Mouse (Mus musculus): ENCODE results near the gene Agl. TPM values are rescaled to one million over a fixed set of nuclear protein-coding genes. Genes with fewer than 3 reads are reported as not detected.

The Agl gene
- total RNA-seq (2021) (10 to 100 TPM; 53.8 to 54.6 TPM), polyA plus RNA-seq (2012; rRNA removed) (9.7 and 9.8 TPM in 2 replicates)
- long read RNA-seq, full-length matches to known transcripts = 13 of 20 reads
- long read RNA-seq, partial matches to known transcripts = 2 of 20 reads
- long read RNA-seq, other reads (novel, unspliced or antisense) = 5 of 20 reads

DNA sequence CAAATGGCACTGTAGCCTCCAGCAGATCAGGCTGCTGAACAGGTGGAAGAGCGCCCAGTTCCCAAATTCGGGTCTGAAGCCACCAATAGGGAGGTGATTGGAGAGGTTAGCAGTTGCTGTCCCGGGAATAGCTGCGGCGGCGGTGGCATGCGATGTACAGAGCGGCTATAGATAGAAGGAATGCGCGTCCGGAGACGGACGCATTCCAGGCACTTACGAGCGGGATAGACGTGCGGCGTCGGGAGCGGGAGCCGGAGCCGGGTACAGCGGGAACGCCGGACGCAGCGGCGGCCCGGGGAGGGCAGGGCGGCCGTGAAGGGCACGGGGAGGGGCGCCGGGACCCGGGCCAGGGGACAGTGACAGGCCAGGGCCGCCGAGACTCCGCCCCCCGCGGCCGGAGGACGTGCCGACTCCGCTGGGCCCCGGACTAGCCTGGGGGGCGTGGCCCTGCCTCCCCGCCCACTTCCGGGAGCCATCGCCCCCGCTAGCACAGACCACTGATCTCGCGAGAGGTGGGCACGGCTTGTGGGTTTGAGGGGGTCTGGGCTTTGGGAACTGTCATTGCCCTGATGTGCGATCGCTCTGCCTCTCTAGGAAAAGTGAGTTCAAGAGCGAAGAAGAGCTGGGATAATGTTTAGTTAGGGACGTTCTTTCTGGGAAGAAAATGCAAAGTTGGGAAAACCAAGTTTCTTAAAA is at the start of gene Agl:
Agl (minus strand) TSS at position 356 of the 696 bp plus-strand sequence.
- DNase-seq = peak; percentile 99

DNA sequence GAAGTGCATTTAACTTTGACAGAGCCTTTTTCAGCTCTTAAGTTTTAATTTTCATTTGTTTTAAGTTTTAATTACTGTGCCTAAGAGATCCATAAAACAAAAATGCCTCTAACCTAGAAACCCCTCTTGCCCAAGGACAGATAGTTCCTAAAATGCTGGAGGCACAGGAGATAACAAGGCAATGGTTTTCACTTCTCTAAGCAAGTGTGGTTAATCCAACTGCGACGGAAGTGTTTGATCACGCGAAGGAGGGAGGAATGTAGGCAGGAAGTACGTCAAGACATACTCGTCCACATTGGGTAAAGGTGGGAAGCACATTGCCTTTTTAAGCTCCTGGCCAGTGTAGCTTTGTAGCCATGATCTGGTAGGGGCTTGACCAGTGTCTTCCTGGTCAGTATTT is 49.6 kb upstream of the Agl start:
- DNase-seq = no peak

DNA sequence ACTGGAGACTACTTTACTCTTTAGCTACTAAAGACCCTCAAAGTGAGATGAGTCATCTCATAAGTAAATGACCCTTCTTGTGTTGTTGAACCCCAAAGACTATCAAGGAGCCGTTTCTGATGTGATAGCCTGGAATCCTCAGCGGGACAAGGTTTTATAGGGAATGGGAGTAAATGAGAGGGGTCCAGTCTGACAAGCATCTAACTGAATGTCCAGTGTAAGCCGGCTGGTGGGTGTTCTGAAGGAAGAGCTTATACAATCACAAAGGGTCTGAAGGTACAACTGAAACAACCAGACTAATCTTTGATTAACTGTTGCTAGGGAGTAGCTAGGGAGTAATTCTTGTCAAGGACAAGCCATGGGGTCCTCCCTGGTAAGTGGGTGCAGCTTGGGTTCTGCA is 44.5 kb upstream of the Agl start:
- DNase-seq = no peak

DNA sequence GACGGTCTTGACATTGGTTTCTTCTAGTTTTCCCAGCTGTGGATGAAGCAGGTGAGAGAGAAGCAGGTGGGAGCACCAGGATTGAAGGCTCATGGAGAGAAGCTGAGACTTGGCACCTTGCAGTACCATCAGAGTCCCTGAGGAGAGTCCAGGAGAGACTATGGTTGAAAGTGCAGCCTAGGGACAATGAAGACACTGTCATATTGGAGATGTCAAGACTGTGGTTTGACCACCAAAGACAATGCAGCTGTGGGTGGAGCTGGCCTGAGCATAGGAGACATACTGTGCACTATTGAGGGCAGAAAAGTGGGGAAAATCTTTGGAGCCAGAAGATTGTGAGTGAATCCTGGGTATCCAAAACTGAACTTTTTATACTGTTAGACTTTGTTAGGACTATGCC is 42.4 kb upstream of the Agl start:
- DNase-seq = no peak

DNA sequence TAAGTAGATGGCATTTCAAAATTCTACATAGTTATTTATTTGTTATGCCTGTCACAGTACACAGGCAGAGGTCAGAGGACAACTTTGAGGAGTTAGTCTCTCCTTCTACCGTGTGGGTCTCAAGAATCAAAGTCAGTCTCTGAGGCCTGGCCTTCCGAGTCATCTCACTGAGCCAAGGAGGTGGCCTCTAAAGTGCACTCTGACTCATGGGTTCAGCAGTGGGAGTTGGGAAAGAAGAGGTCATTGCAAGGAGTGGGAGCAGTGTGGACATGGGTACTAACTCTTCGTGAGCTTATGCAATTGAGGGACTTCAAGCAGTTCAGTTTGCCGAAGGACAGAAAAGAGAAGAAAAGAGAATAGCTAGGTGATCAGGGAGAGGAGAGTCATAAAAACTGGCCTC is 41.0 kb upstream of the Agl start:
- DNase-seq = peak; percentile 59

DNA sequence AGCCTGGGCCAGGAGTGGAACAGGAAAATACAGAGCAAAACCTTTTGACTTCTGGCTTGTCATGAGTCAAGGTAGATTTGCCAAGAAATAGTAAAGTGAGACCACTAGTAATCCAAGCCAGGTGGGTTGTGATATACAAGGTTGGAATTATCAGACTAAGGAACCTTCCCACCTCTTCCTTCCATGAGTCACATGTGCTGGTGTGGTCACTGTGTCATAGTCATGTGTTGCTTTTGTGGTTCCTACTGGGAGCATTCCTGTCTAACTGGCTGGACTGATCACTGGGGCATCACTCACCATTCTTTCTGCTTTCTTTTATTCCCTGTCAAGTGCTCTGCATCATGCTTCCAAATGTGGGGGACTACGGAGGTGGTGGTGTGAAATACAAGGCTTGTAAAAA is 40.1 kb upstream of the Agl start:
- no peak for DNase-seq

DNA sequence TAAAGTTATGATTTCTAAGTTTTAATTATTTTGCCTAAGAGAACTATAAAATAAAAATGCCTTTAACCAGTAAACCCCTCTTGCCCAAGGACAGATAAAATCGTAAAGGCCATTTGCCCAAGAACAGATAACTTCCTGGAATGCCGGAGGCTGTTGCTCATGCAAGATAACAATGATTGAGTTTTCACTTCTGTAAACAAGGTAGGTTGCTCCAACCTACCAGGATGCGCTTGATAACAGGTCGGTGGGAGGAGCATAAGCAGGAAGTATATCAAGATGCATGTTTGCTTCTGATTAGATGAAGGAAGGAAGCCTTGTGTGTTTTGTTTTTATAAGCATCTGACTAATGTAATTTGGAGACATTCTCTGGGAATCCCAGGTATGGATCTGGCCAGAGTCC is 38.1 kb upstream of the Agl start:
- no peak for DNase-seq

DNA sequence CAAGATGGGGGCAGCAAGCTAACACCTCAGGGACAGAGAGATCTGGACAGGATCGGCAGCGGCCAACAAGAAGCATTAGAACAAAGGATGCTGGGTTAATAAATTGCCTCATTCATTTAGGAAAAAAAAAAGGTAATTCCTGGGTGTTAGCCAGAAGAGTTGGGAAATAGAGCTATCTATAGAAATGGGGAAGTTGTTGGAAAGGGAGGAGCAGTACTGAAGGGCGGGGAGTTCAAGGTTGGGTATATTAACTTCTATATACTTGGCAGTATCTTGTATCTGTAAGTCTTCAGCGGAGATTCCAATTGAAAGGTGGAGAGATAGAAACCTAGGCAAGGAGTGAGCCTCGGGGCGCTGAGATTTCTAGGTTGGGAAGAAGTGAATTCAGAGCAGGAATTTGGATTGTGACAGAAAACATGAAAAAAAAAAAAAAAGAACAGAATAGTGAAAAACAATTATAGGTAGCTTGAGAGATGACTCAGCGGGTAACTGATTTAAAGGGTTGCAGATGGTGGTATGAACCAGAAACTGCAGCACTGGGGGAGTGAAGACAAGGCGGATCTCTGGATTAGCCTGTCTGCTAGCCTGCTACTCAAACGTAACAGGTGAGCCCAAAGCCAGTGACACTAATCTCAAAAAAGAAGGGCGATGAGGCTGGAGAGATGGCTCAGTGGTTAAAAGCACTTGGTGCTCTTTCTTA is 37.1 kb upstream of the Agl start:
- DNase-seq = no peak

DNA sequence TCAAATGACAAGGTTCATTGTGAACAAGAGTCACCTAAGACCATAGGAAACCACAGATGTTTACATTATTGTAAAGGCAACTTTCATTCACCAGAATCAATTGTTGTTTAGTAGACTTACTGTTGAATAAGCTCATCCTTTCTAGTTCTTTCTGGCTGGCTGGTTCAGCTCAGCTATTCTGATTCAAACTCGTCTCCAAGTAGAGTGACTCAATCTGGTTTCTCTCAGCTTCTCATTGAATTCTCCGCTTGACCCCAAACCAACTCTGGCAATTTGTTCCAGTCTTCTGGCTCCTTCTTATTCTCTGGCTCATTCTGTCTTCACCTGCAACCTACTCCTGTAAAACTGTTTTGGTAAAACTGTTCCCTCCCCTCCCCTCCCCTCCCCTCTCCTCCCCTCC is 33.3 kb upstream of the Agl start:
- no peak for DNase-seq

DNA sequence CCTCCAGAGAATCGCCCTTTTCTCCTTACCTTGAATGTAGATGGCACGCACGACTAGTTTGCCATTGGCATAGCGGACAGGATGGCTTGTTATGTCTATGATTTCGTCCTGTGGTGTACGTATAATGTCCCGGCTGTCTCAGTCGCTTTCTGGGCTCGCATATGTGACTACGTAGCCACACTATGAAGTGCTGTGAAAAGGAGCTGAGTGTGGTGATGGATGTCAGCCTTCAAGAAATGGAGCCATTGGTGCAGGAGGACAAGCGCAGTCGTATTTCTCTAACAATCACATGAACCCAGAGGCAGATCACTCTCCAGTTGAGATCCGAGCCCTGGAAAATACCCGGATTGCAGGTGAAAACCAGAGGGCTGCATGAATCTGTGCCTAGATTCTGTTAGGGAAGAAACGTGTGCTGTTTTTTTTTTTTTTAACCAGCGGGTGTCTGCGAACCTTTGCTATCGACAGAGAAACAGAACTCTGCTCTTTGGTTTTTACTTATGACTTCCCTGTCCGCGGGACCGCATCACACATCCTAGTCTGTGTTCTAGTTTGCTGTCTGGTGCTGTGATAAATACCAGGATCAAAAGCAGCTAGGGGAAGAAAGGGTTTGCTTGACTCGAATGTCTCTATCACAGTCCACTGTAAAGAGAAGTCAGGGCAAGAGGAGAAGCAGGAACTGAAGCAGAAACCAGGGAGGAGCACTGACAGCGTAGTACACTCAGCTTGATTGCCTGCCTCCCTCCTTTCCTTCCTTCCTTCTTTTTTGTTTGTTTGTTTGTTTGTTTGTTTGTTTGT is 28.9 kb upstream of the Agl start:
- no peak for DNase-seq

DNA sequence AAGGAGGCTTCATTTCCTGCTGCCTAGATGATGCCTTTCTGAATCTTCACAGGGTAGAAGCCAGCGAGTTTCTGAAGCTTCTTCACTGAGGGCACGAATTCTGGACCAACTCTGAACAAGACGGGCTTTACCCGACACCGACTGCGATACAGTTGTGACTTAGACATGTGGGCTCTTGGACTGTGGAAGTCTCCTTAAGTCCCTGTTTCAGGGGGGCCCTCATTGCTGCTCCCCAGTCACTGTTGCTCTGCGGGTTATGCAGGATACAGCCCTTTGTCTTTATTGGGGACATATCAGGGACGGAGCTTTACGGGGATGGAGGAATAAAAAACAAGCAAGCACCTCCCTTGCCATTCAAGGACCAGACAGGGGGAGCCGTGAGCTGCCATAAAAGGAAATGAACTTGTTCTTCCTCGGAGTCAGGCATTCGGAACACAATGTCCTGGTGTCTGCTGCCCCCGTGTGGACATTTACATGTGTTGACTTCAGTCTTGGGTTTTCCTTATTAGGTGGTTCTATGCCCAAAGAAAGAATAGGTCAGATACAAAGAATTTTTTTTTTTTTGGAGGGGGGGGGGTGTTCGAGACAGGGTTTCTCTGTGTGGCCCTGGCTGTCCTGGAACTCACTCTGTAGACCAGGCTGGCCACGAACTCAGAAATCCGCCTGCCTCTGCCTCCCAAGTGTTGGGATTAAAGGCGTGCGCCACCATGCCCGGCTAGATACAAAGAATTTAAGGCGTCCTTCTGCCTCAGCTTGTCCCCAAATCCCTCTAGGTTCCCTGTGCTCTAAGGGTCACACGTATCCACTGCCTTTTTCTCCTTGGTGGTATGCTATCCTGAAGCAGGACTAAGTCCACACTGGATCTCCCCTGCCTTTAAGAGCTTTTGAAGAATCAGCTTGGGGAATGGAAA is 28.1 kb upstream of the Agl start:
- peak; percentile 86 for DNase-seq

DNA sequence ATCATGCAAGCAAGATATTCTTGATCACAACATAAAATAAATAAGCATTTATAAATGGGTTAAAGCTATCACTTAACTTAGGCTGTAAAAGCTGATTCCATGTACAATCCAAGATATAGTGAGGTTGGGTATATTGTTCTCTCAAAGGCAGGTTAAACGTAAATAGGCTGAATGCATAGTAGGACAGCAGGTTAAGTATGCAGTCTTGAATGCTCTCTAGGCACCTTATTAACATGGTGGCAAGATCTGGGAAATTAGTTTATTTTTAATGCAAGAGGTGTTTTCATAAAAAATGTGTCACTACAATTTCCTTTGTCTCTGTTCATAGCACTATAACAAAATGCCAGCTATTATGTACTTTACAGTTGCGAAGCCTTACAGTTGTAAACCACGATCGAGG is 27.4 kb upstream of the Agl start:
- no peak for DNase-seq

DNA sequence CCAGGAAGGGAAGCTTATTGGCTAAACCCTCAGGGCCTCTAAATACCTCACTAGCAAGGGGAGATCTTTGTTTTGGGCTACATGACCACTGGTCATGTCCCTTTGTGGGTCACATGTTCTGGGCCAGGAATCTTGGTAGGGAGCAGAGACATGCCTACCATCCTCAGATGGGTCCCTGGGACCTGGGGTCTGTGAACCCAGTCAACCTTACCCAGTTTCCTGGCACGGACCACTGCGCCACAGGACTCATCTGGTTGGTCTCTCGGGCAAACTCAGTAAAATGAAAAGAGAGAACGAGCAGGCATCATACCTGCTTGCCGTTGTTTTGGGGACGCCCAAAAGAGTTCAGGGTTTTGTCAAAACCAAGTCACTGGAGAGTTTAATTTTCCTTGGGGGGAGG is 26.3 kb upstream of the Agl start:
- DNase-seq = no peak

DNA sequence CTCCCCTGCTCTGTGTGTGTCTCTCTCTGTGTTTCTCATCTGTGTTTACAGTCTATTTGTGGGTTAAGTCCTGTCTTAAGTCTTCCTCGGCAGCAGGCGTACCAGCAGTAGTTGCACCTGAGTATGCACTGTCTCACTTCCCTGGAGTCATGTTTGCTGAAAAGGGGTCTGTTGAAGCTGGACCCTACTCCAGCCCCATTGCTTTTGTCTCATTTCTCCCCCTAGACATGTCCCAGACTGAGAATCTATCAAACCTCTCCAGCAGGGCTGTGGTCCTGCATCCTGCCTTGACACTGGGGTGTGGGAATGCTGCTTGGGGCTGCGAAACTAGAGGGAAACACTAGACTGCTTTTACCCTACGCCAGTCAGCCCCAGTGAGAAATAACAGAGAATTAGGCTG is 25.5 kb upstream of the Agl start:
- no peak for DNase-seq

DNA sequence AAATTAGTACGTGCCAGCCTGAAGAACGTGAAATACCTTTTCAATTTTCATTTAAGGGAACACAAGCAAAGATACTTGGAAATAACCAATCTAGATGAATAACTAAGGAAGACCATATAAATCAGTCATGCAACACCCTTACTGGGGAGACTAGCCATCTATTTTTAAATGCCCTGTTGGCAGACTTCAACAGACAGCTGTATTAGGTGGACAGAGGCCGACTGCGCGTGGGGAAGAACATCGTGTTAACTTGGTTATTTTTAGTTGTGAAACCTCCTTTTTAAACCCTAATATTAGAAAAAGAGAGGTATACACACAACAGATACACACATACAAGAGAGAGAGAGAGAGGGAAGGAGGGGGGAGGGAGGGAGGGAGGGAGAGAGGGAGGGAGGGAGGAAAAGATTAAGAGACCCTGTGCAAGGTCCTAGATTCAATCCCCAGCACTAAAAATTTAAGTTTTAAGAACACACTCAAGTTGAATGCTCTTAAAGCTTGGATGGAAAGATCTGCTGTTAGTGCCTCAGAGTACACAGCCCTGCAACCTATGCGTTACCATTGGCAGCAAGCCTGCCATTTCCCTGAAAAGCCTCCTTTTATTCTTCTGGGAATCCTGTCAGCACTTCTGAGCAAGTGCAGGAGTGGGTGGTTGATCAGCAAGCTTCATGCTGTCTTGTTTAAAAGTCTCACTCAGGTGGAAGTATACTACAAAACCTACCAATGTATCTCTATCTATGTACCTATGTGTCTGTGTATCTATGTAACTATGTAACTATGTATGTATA is 24.8 kb upstream of the Agl start:
- no peak for DNase-seq

DNA sequence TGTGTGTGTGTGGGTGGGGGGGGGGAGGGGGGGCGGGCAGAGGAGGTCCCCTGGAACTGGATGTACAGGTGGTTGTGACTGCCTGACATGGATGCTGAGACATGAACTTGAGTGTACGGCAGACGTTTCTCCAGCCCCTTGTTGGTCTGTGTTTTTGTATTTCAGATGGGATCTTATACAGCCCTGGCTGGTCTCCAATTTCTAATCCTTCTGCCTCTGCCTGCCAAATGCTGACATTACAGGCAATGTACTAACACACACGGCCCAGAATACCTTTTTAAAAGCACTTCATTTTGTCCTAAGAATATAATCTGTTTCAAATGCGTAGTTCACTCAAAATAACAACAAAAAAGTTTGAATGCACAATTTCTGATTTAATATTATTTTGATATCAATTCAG is 23.4 kb upstream of the Agl start:
- DNase-seq = no peak

DNA sequence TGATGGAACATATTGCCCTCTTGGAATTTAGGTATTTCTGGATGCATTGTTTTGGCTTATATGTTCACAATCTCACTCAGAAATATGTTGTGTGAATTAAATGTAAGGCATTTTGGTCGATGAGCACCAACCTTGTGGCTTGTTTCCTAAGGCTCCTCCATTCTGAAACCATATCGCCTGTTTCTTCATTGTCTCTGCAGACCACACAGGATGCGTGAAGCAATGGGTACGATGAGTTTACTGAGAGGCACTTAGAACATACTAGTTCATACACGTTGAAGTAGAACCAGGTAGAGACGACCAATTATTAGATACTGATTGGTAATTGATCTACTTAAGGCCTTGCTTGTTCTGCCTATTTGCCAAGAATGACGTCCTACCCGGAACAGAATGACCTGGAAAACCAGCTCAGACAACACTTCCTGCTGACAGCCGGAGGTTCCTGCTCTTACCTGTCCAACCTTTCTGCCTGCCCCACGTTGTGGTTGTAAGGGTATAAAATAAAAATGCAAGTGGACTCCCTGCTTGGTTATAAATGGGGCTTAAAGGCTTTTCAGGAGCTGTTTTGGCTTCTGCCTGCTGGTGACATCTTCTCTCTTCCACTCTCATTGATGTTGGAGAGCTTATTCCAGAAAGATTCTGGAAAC is 21.4 kb upstream of the Agl start:
- no peak for DNase-seq

DNA sequence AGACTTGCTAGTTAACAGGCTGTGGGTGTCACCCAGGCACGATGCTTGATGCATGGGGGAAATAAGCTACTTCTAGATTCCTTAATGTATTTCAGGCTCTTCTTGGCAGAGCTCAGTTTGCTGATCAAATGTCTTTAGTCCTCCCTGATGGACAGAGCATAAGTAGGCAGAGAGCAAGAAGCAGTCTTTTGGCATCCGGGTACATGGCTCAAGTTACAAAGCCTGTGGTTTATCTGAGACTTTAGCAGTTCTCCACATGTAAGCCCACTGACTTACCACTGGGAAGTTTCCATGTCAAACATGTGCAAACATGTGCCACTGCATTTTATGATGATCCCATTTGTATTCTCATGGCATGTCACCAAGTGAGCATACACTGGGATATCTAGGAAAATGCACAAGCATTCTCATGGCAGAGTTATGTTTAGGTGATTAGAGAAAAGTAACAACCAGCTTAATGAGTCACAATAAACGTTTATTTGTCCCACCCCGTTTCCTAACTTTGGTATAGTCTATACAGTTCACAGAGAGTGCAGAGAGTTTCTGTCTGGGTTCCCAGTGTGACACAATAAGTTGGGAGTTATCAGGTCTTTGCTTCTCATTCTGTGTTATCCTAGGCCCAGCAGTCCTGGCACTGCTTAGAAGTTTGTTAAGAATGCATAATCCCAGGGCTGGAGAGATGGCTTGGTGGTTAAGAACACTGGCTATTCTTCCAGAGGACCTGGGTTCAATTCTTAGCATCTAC is 18.7 kb upstream of the Agl start:
- DNase-seq = no peak

DNA sequence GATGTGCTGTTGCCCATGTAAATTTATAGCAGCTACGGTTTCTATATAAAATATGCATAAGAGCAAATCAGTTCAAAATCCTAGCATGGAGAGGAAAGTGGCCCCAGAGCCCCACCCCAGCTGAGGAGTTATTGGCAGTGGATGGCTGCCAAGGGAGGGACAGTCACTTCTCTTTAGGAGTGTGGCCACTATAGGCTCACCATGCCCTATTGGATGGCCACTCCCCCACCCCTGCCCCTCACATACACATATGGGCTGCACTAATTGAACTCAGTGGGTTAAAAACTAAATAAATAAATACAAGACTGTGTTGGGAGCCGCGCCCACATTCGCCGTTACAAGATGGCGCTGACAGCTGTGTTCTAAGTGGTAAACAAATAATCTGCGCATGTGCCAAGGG is 9.3 kb upstream of the Agl start:
- no peak for DNase-seq

Measured in adrenal gland, adult 2 months (tissue).